Mouse (Mus musculus) lung, embryonic 14.5 days (tissue): ENCODE data around the gene Cd5l. TPM values are rescaled to one million over a fixed set of nuclear protein-coding genes. Genes with fewer than 3 reads are reported as not detected.

Source experiments
- ATAC-seq: fragments of 200-750 bp; cut with Nextera tagmentation; 2 replicates; pipeline ENCODE4 v1.8.0; 2017; ENCODE audit warnings: mild to moderate bottlenecking, moderate TSS enrichment, moderate library complexity; ENCODE audit not compliant: insufficient read depth
- DNase-seq: peaks from one replicate; pipeline ENCODE4 v3.0.0-alpha.2; 2015
- H3K27ac ChIP-seq: fragments of 300-500 bp; sonication (generic); 2 replicates; pipeline ENCODE4 v1.5.1; 2014; ENCODE audit warnings: low read depth, mild to moderate bottlenecking, moderate library complexity
- H3K27me3 ChIP-seq: fragments of 300-500 bp; sonication (generic); 2 replicates; pipeline ENCODE4 v1.6.1; 2014; ENCODE audit warnings: low read length, control low read depth; ENCODE audit not compliant: insufficient read depth
- H3K36me3 ChIP-seq: fragments of 300-500 bp; sonication (generic); 2 replicates; pipeline ENCODE4 v1.6.1; 2014; ENCODE audit warnings: control low read depth; ENCODE audit not compliant: insufficient read depth
- H3K4me1 ChIP-seq: fragments of 300-500 bp; sonication (generic); 2 replicates; pipeline ENCODE4 v1.6.1; 2014; ENCODE audit warnings: antibody characterized with exemption, control low read depth; ENCODE audit not compliant: insufficient read depth
- H3K4me2 ChIP-seq: fragments of 300-500 bp; sonication (generic); 2 replicates; pipeline ENCODE4 v1.6.1; 2014; ENCODE audit warnings: mild to moderate bottlenecking
- H3K4me3 ChIP-seq: fragments of 300-500 bp; sonication (generic); 2 replicates; pipeline ENCODE4 v1.5.1; 2014; ENCODE audit warnings: low read depth, low read length
- H3K9ac ChIP-seq: fragments of 300-500 bp; sonication (generic); 2 replicates; pipeline ENCODE4 v1.6.1; 2014
- H3K9me3 ChIP-seq: fragments of 300-500 bp; sonication (generic); 2 replicates; pipeline ENCODE4 v1.6.1; 2016; ENCODE audit warnings: low read depth, low read length, control low read depth
- CTCF ChIP-seq: IDR thresholded peaks from 2 replicates; pipeline ENCODE4 v1.5.1; 2016; ENCODE audit warnings: antibody characterized with exemption, low read depth
- WGBS: fragments of 180-500 bp; shearing (Covaris S2); extraction: QIAGEN DNeasy Blood & Tissue Kit; methylation state at CpG from one replicate; pipeline ENCODE4 v1.1.7; 2014; 5-methylcytosine and 5-hydroxymethylcytosine counted together
- polyA plus RNA-seq: library from polyadenylated mRNA; unstranded; fragments of >200 nt; fragmentation: Nextera tagmentation; extraction: Ambion mirVana; gene quantifications from 2 replicates; pipeline ENCODE4 v1.2.1, GENCODE M21; 2014

Gene Cd5l
- polyA plus RNA-seq, 1 experiment from 2014 or later: 0.12 TPM

GRCm38 (mm10) chr3:87381806-87382712, 24.4 kb downstream of the Cd5l start:
- Histone ChIP-seq H3K27ac (no peak overlapping the region), H3K4me1 (no peaks in the 10 kb centered on the region), H3K27me3 (no peaks in the 10 kb centered on the region), H3K36me3 (no peaks in the 10 kb centered on the region), H3K4me2 (no peak overlapping the region), H3K4me3 (no peak overlapping the region), H3K9me3 (no peaks in the 10 kb centered on the region), H3K9ac (no peak overlapping the region)
- ATAC-seq (no peak), DNase-seq (no peak)
- TF ChIP-seq CTCF: no peak
- WGBS: 61% methylated on average over 6 of the region's 7 CpGs

- Histone ChIP-seq H3K27ac (no peak overlapping the region), H3K9me3 (no peaks in the 10 kb centered on the region), H3K36me3 (no peaks in the 10 kb centered on the region), H3K27me3 (no peaks in the 10 kb centered on the region), H3K4me2 (no peak overlapping the region), H3K9ac (no peak overlapping the region), H3K4me1 (no peaks in the 10 kb centered on the region), H3K4me3 (no peak overlapping the region)
- 87% methylated on average over 3 of the region's 3 CpGs for WGBS
- TF ChIP-seq CTCF: no peak
- ATAC-seq (no peak), DNase-seq (no peak)
Measured at GRCm38 (mm10) chr3:87383308-87383707, 25.6 kb downstream of the Cd5l start.

- H3K9me3 ChIP-seq: no peaks in the 10 kb centered on the region
- H3K4me2 ChIP-seq: no peak overlapping the region
- H3K27me3 ChIP-seq: no peaks in the 10 kb centered on the region
- no peak overlapping the region for H3K27ac ChIP-seq
- TF ChIP-seq CTCF: no peak
- WGBS: 78% methylated on average over 9 of the region's 9 CpGs
- ATAC-seq (no peak), DNase-seq (no peak)
- no peak overlapping the region for H3K9ac ChIP-seq
- H3K4me3 ChIP-seq: no peak overlapping the region
- H3K36me3 ChIP-seq: no peaks in the 10 kb centered on the region
- H3K4me1 ChIP-seq: no peaks in the 10 kb centered on the region
Measured at GRCm38 (mm10) chr3:87385105-87385504, 27.4 kb downstream of the Cd5l start.

GRCm38 (mm10) chr3:87390935-87391334, 33.3 kb downstream of the Cd5l start:
- Histone ChIP-seq H3K9me3 (no peaks in the 10 kb centered on the region), H3K4me1 (no peaks in the 10 kb centered on the region), H3K4me2 (no peak overlapping the region), H3K27me3 (no peaks in the 10 kb centered on the region), H3K36me3 (no peaks in the 10 kb centered on the region), H3K4me3 (no peak overlapping the region), H3K9ac (no peak overlapping the region), H3K27ac (no peak overlapping the region)
- no peak for TF ChIP-seq CTCF
- ATAC-seq (no peak), DNase-seq (peak; percentile 56)
- WGBS: 50% methylated on average over 1 of the region's 1 CpGs

- ATAC-seq (no peak), DNase-seq (no peak)
- Histone ChIP-seq H3K4me3 (no peak overlapping the region), H3K9me3 (no peaks in the 10 kb centered on the region), H3K27me3 (no peaks in the 10 kb centered on the region), H3K4me1 (no peaks in the 10 kb centered on the region), H3K27ac (no peak overlapping the region), H3K4me2 (no peak overlapping the region), H3K36me3 (no peaks in the 10 kb centered on the region), H3K9ac (no peak overlapping the region)
- WGBS: 60% methylated on average over 4 of the region's 4 CpGs
- TF ChIP-seq CTCF: no peak
Measured at GRCm38 (mm10) chr3:87398809-87399208, 41.1 kb downstream of the Cd5l start.

GRCm38 (mm10) chr3:87399906-87400305, 42.2 kb downstream of the Cd5l start:
- Histone ChIP-seq H3K4me2 (no peak overlapping the region), H3K27ac (no peak overlapping the region), H3K9ac (no peak overlapping the region), H3K4me3 (no peak overlapping the region), H3K27me3 (no peaks in the 10 kb centered on the region), H3K9me3 (no peaks in the 10 kb centered on the region), H3K4me1 (no peaks in the 10 kb centered on the region), H3K36me3 (no peaks in the 10 kb centered on the region)
- DNase-seq: no peak
- no peak for TF ChIP-seq CTCF
- 77% methylated on average over 4 of the region's 4 CpGs for WGBS
- ATAC-seq: no peak

GRCm38 (mm10) chr3:87401321-87401720, 43.6 kb downstream of the Cd5l start:
- H3K4me1 ChIP-seq: no peaks in the 10 kb centered on the region
- H3K4me3 ChIP-seq: no peak overlapping the region
- H3K9me3 ChIP-seq: no peaks in the 10 kb centered on the region
- 56% methylated on average over 5 of the region's 5 CpGs for WGBS
- no peak for ATAC-seq
- no peaks in the 10 kb centered on the region for H3K27me3 ChIP-seq
- no peak overlapping the region for H3K27ac ChIP-seq
- H3K36me3 ChIP-seq: no peaks in the 10 kb centered on the region
- H3K4me2 ChIP-seq: no peak overlapping the region
- no peak overlapping the region for H3K9ac ChIP-seq
- DNase-seq: peak; percentile 25
- no peak for TF ChIP-seq CTCF
